26 mouse cellular contexts compared by ENCODE assay signal in genomic region chr19:29370112-29370511, GRCm38 (mm10). TPM values are rescaled to one million over a fixed set of nuclear protein-coding genes. Genes with fewer than 3 reads are reported as not detected.
A peak's percentile ranks its signal among the peaks of the same experiment; 100 is the strongest.
DNase-seq lines count a peak whose midpoint lies in the region; ATAC-seq and TF ChIP-seq lines count a peak whose summit lies in the region.
"Had no signal": no experiment of that assay in that cellular context is flagged by ENCODE, and none has a peak within 500 bp of the region (broad histone marks: within the 10 kb centered on the region; RNA-seq: fewer than 3 reads in every experiment).

No protein-coding gene starts in this region.

- no peak for TF ChIP-seq EP300 in liver, postnatal 0 days (IDR thresholded peaks at IDR 0.05; ENCODE audit: low read depth)

- no peaks in the 10 kb centered on the region for H3K27me3 ChIP-seq in liver, postnatal 0 days (ENCODE audit: insufficient read depth, low read length)
- no peaks in the 10 kb centered on the region for H3K27me3 ChIP-seq in liver, embryonic 11.5 days (replicated peaks; ENCODE audit: control insufficient read depth, insufficient read depth, low read length)
- H3K27me3 ChIP-seq in hindbrain, embryonic 10.5 days (ENCODE audit: insufficient read depth, poor library complexity, severe bottlenecking) = peaks cover 15% of the 10 kb centered on the region
- H3K27me3 ChIP-seq in intestine, embryonic 16.5 days (replicated peaks; ENCODE audit: control insufficient read depth, insufficient read depth, low read length) = no peaks in the 10 kb centered on the region
- H3K27me3 ChIP-seq: forebrain, embryonic 12.5 days; limb, embryonic 13.5 days; midbrain, embryonic 12.5 days; neural tube, embryonic 12.5 days had no signal

- peak; percentile 17; the same call in 1 of the 2 replicates for ATAC-seq in liver, postnatal 0 days
- ATAC-seq in liver, embryonic 11.5 days (replicated peaks; ENCODE audit: low FRiP score) = no peak
- ATAC-seq in megakaryocyte progenitor cell, adult 5-6 weeks (replicated peaks; ENCODE audit: poor library complexity) = peak; percentile 59
- no peak for ATAC-seq in intestine, embryonic 16.5 days
- ATAC-seq: inflammation-experienced regulatory T-cells, adult 6 months had no signal

- H3K4me1 ChIP-seq in liver, postnatal 0 days (ENCODE audit: insufficient read depth) = peaks cover 30% of the 10 kb centered on the region
- H3K4me1 ChIP-seq in liver, embryonic 11.5 days (replicated peaks; ENCODE audit: control insufficient read depth, insufficient read depth, low read length) = peaks cover 11% of the 10 kb centered on the region
- H3K4me1 ChIP-seq in hindbrain, embryonic 10.5 days (replicated peaks) = peaks cover 10% of the 10 kb centered on the region; the same call in 1 of the 2 replicates
- H3K4me1 ChIP-seq in intestine, embryonic 16.5 days (ENCODE audit: control insufficient read depth, insufficient read depth, low read length) = 0 out of 2 replicates have a peak, but pooled peaks cover 3% of the 10 kb centered on the region

- no peaks in the 10 kb centered on the region for H3K9me3 ChIP-seq in liver, postnatal 0 days (ENCODE audit: low read length)
- no peaks in the 10 kb centered on the region for H3K9me3 ChIP-seq in liver, embryonic 11.5 days (ENCODE audit: control insufficient read depth, low read length)
- H3K9me3 ChIP-seq in hindbrain, embryonic 10.5 days = no peaks in the 10 kb centered on the region
- H3K9me3 ChIP-seq in intestine, embryonic 16.5 days (ENCODE audit: control insufficient read depth, low read length) = no peaks in the 10 kb centered on the region
- H3K9me3 ChIP-seq: embryonic facial prominence, embryonic 10.5 days; forebrain, embryonic 12.5 days; limb, embryonic 13.5 days; midbrain, embryonic 12.5 days; neural tube, embryonic 12.5 days had no signal

- H3K27ac ChIP-seq in liver, postnatal 0 days (ENCODE audit: low read depth) = peak overlapping the region; percentile 34; the same call in 1 of the 2 replicates
- H3K27ac ChIP-seq in liver, embryonic 11.5 days (ENCODE audit: low read depth, low read length) = no peak overlapping the region
- no peak overlapping the region for H3K27ac ChIP-seq in hindbrain, embryonic 10.5 days
- H3K27ac ChIP-seq in intestine, embryonic 16.5 days (ENCODE audit: low read length) = no peak overlapping the region
- H3K27ac ChIP-seq: embryonic facial prominence, embryonic 10.5 days; forebrain, embryonic 12.5 days; limb, embryonic 13.5 days; midbrain, embryonic 12.5 days; neural tube, embryonic 12.5 days had no signal

- DNase-seq in adrenal gland, adult 2 months = peak; percentile 46
- no peak for DNase-seq in adrenal gland, postnatal 4 days (ENCODE audit: low spot score in 2 of 2)
- no peak for DNase-seq in liver, postnatal 0 days
- DNase-seq in liver, embryonic 11.5 days (ENCODE audit: low spot score) = no peak
- peak; percentile 84 for DNase-seq in adipocyte (ENCODE audit: low spot score)
- DNase-seq in hindbrain, embryonic 10.5 days (ENCODE audit: low spot score) = no peak
- DNase-seq: cerebellum, adult 2 months; cerebellum, postnatal 36 days; gastrocnemius, postnatal 14 days; kidney, adult 8-10 months; kidney, postnatal 4 days; right cerebral cortex, postnatal 4 days; thymus, postnatal 36 days had no signal

- WGBS in liver, postnatal 0 days (ENCODE audit: insufficient replicate concordance) = 56% methylated on average over 12 of the region's 12 CpGs
- 66% methylated on average over 12 of the region's 12 CpGs for WGBS in liver, embryonic 11.5 days
- WGBS in hindbrain, embryonic 10.5 days = 73% methylated on average over 12 of the region's 12 CpGs
- WGBS in intestine, embryonic 16.5 days = 71% methylated on average over 12 of the region's 12 CpGs

- no peak overlapping the region for H3K9ac ChIP-seq in liver, postnatal 0 days (replicated peaks)
- H3K9ac ChIP-seq in liver, embryonic 11.5 days (ENCODE audit: low read depth, low read length) = no peak overlapping the region
- H3K9ac ChIP-seq in intestine, embryonic 16.5 days (ENCODE audit: low read depth, low read length) = no peak overlapping the region
- H3K9ac ChIP-seq: forebrain, embryonic 12.5 days; limb, embryonic 13.5 days; midbrain, embryonic 12.5 days; neural tube, embryonic 12.5 days had no signal

- no peak overlapping the region for H3K4me2 ChIP-seq in liver, postnatal 0 days (ENCODE audit: low read depth, low read length)
- H3K4me2 ChIP-seq in liver, embryonic 11.5 days = no peak overlapping the region
- no peak overlapping the region for H3K4me2 ChIP-seq in intestine, embryonic 16.5 days (ENCODE audit: low read depth, low read length)
- H3K4me2 ChIP-seq: forebrain, embryonic 12.5 days; limb, embryonic 13.5 days; midbrain, embryonic 12.5 days; neural tube, embryonic 12.5 days had no signal

- 0 out of 2 replicates have a peak, but pooled peaks have one; percentile 0 for TF ChIP-seq CTCF in liver, postnatal 0 days (IDR thresholded peaks at IDR 0.05; ENCODE audit: low read depth)

- H3K36me3 ChIP-seq in liver, postnatal 0 days (replicated peaks; ENCODE audit: insufficient read depth, low read length) = peaks cover 3% of the 10 kb centered on the region; the same call in 1 of the 2 replicates
- no peaks in the 10 kb centered on the region for H3K36me3 ChIP-seq in liver, embryonic 11.5 days (ENCODE audit: control insufficient read depth, insufficient read depth, low read length)
- no peaks in the 10 kb centered on the region for H3K36me3 ChIP-seq in hindbrain, embryonic 10.5 days
- H3K36me3 ChIP-seq in intestine, embryonic 16.5 days (ENCODE audit: control insufficient read depth, insufficient read depth, low read length) = no peaks in the 10 kb centered on the region
- H3K36me3 ChIP-seq: embryonic facial prominence, embryonic 10.5 days; forebrain, embryonic 12.5 days; limb, embryonic 13.5 days; midbrain, embryonic 12.5 days; neural tube, embryonic 12.5 days had no signal

- H3K4me3 ChIP-seq in liver, postnatal 0 days (ENCODE audit: low read depth, low read length) = no peak overlapping the region
- no peak overlapping the region for H3K4me3 ChIP-seq in liver, embryonic 11.5 days (ENCODE audit: low read depth, low read length)
- no peak overlapping the region for H3K4me3 ChIP-seq in hindbrain, embryonic 10.5 days
- no peak overlapping the region for H3K4me3 ChIP-seq in intestine, embryonic 16.5 days (ENCODE audit: low read length)
- H3K4me3 ChIP-seq: embryonic facial prominence, embryonic 10.5 days; forebrain, embryonic 12.5 days; limb, embryonic 13.5 days; midbrain, embryonic 12.5 days; neural tube, embryonic 12.5 days had no signal

RNA-seq across cellular contexts. Expression of gene Cd274, which starts 2.9 kb away (rescaled TPM):
- 10 to 100 TPM in 1 of 2 experiments, 1 to 10 TPM in 1; 5.0 to 10.7 TPM for total RNA-seq in adrenal gland, adult 2 months (2021)
- 1.8 and 2.0 TPM in 2 replicates for polyA plus RNA-seq in adrenal gland, adult 2 months (2012; rRNA removed)
- 1 to 10 TPM; 1.4 to 1.9 TPM for total RNA-seq in adrenal gland, postnatal 4 days (2021)
- polyA plus RNA-seq in liver, postnatal 0 days (2015; fragmentation: Nextera tagmentation; extraction: Ambion mirVana) = 0.76 and 1.2 TPM in 2 replicates
- polyA plus RNA-seq in liver, embryonic 11.5 days (2014; fragmentation: Nextera tagmentation; extraction: Ambion mirVana) = 0.43 and 0.86 TPM in 2 replicates
- total RNA-seq in megakaryocyte progenitor cell, adult 5-6 weeks (2015) = 7.7 and 12.5 TPM in 2 replicates
- 4.3 and 5.8 TPM in 2 replicates for total RNA-seq in megakaryocyte progenitor cell, adult 5-6 weeks (2017)
- polyA plus RNA-seq in hindbrain, embryonic 10.5 days (2016; fragmentation: Nextera tagmentation; extraction: Ambion mirVana) = 0.26 and 0.38 TPM in 2 replicates
- 0.51 and 0.64 TPM in 2 replicates for polyA plus RNA-seq in intestine, embryonic 16.5 days (2015; fragmentation: Nextera tagmentation; extraction: Ambion mirVana)

RNA-seq across cellular contexts. Expression of gene Plgrkt, which starts 2.9 kb away (rescaled TPM):
- 10 to 100 TPM; 49.7 to 56.9 TPM for total RNA-seq in adrenal gland, adult 2 months (2021)
- 71.8 and 74.8 TPM in 2 replicates for polyA plus RNA-seq in adrenal gland, adult 2 months (2012; rRNA removed)
- 10 to 100 TPM; 73.2 to 74.8 TPM for total RNA-seq in adrenal gland, postnatal 4 days (2021)
- 23.8 and 25.0 TPM in 2 replicates for polyA plus RNA-seq in liver, postnatal 0 days (2015; fragmentation: Nextera tagmentation; extraction: Ambion mirVana)
- 54.0 and 56.2 TPM in 2 replicates for polyA plus RNA-seq in liver, embryonic 11.5 days (2014; fragmentation: Nextera tagmentation; extraction: Ambion mirVana)
- total RNA-seq in megakaryocyte progenitor cell, adult 5-6 weeks (2015) = 76.3 and 104 TPM in 2 replicates
- total RNA-seq in megakaryocyte progenitor cell, adult 5-6 weeks (2017) = 69.7 and 79.1 TPM in 2 replicates
- polyA plus RNA-seq in hindbrain, embryonic 10.5 days (2016; fragmentation: Nextera tagmentation; extraction: Ambion mirVana) = 37.6 and 57.3 TPM in 2 replicates
- 237 and 261 TPM in 2 replicates for polyA plus RNA-seq in intestine, embryonic 16.5 days (2015; fragmentation: Nextera tagmentation; extraction: Ambion mirVana)

RNA-seq across cellular contexts. Expression of gene Rln1, which starts 35.6 kb away (rescaled TPM):
- not detected for total RNA-seq in adrenal gland, adult 2 months (2021)
- polyA plus RNA-seq in adrenal gland, adult 2 months (2012; rRNA removed) = not detected in 2 replicates
- not detected for total RNA-seq in adrenal gland, postnatal 4 days (2021)
- not detected in 2 replicates for polyA plus RNA-seq in liver, postnatal 0 days (2015; fragmentation: Nextera tagmentation; extraction: Ambion mirVana)
- polyA plus RNA-seq in liver, embryonic 11.5 days (2014; fragmentation: Nextera tagmentation; extraction: Ambion mirVana) = not detected in 2 replicates
- not detected in 2 replicates for total RNA-seq in megakaryocyte progenitor cell, adult 5-6 weeks (2015)
- not detected in 2 replicates for total RNA-seq in megakaryocyte progenitor cell, adult 5-6 weeks (2017)
- polyA plus RNA-seq in hindbrain, embryonic 10.5 days (2016; fragmentation: Nextera tagmentation; extraction: Ambion mirVana) = 1.4 and 2.2 TPM in 2 replicates
- not detected in 2 replicates for polyA plus RNA-seq in intestine, embryonic 16.5 days (2015; fragmentation: Nextera tagmentation; extraction: Ambion mirVana)
- total RNA-seq: adrenal gland, postnatal 36 days; gastrocnemius, postnatal 14 days had no signal
- polyA plus RNA-seq: heart, embryonic 16.5 days; inflammation-experienced regulatory T-cells, adult 6 months; limb, embryonic 13.5 days; liver, embryonic 16.5 days had no signal

RNA-seq across cellular contexts. Expression of gene Pdcd1lg2, which starts 40.6 kb away (rescaled TPM):
- not detected for total RNA-seq in adrenal gland, adult 2 months (2021)
- polyA plus RNA-seq in adrenal gland, adult 2 months (2012; rRNA removed) = not detected in 2 replicates
- total RNA-seq in adrenal gland, postnatal 4 days (2021) = not detected
- polyA plus RNA-seq in liver, postnatal 0 days (2015; fragmentation: Nextera tagmentation; extraction: Ambion mirVana) = not detected in 2 replicates
- polyA plus RNA-seq in liver, embryonic 11.5 days (2014; fragmentation: Nextera tagmentation; extraction: Ambion mirVana) = not detected in 2 replicates
- total RNA-seq in megakaryocyte progenitor cell, adult 5-6 weeks (2015) = not detected in 2 replicates
- total RNA-seq in megakaryocyte progenitor cell, adult 5-6 weeks (2017) = not detected in 2 replicates
- polyA plus RNA-seq in hindbrain, embryonic 10.5 days (2016; fragmentation: Nextera tagmentation; extraction: Ambion mirVana) = not detected in 2 replicates
- polyA plus RNA-seq in intestine, embryonic 16.5 days (2015; fragmentation: Nextera tagmentation; extraction: Ambion mirVana) = 0.11 and 0.17 TPM in 2 replicates
- total RNA-seq: adrenal gland, postnatal 36 days; gastrocnemius, postnatal 14 days; left cerebral cortex, postnatal 10 days had no signal
- polyA plus RNA-seq: cerebellum, adult 2 months; embryonic facial prominence, embryonic 10.5 days; hindbrain, embryonic 11.5 days; limb, embryonic 13.5 days; midbrain, embryonic 12.5 days; neural tube, embryonic 12.5 days had no signal

RNA-seq across cellular contexts. Expression of gene Insl6, which starts 45.0 kb away (rescaled TPM):
- total RNA-seq in adrenal gland, adult 2 months (2021) = 1 to 10 TPM in 1 of 2 experiments, under 1 TPM in 1; 0.58 to 1.3 TPM
- polyA plus RNA-seq in adrenal gland, adult 2 months (2012; rRNA removed) = 0.36 and 0.39 TPM in 2 replicates
- 1 to 10 TPM in 1 of 2 experiments, under 1 TPM in 1; 0.45 to 1.7 TPM for total RNA-seq in adrenal gland, postnatal 4 days (2021)
- 1.2 TPM in 2 replicates for polyA plus RNA-seq in liver, postnatal 0 days (2015; fragmentation: Nextera tagmentation; extraction: Ambion mirVana)
- polyA plus RNA-seq in liver, embryonic 11.5 days (2014; fragmentation: Nextera tagmentation; extraction: Ambion mirVana) = 3.1 and 3.2 TPM in 2 replicates
- 2.3 and 3.7 TPM in 2 replicates for total RNA-seq in megakaryocyte progenitor cell, adult 5-6 weeks (2015)
- total RNA-seq in megakaryocyte progenitor cell, adult 5-6 weeks (2017) = 1.1 and 1.7 TPM in 2 replicates
- 9.7 and 10.8 TPM in 2 replicates for polyA plus RNA-seq in hindbrain, embryonic 10.5 days (2016; fragmentation: Nextera tagmentation; extraction: Ambion mirVana)
- 19.1 and 19.9 TPM in 2 replicates for polyA plus RNA-seq in intestine, embryonic 16.5 days (2015; fragmentation: Nextera tagmentation; extraction: Ambion mirVana)

Comparison
In these comparisons a context has a peak if more than half of its experiments do, and no peak if none do; other contexts are left out.
1. DNase-seq: peak in adrenal gland, adult 2 months (single experiment) and adipocyte (single experiment); none in adrenal gland, postnatal 4 days (0 of 2), liver, postnatal 0 days (single experiment), liver, embryonic 11.5 days (single experiment) and hindbrain, embryonic 10.5 days (single experiment).
2. ATAC-seq: peak in liver, postnatal 0 days (single experiment) and megakaryocyte progenitor cell, adult 5-6 weeks (single experiment); none in liver, embryonic 11.5 days (single experiment) and intestine, embryonic 16.5 days (single experiment).